Mouse (Mus musculus) heart, embryonic 11.5 days (tissue): ENCODE data around the gene Sys1. TPM values are rescaled to one million over a fixed set of nuclear protein-coding genes. Genes with fewer than 3 reads are reported as not detected.

ENCODE experiments used
- ATAC-seq: fragments of 200-750 bp; cut with Nextera tagmentation; replicated peaks from 2 replicates; pipeline ENCODE4 v1.8.0; 2017; ENCODE audit warnings: moderate library complexity; ENCODE audit not compliant: insufficient number of reproducible peaks, low FRiP score, low TSS enrichment
- H3K27ac ChIP-seq: fragments of 300-500 bp; sonication (generic); 2 replicates; pipeline ENCODE4 v1.5.1; 2014; ENCODE audit warnings: mild to moderate bottlenecking, low read depth, low read length
- H3K27me3 ChIP-seq: fragments of 300-500 bp; sonication (generic); 2 replicates; pipeline ENCODE4 v1.6.1; 2014; ENCODE audit warnings: mild to moderate bottlenecking, low read length, mixed read lengths; ENCODE audit not compliant: control insufficient read depth, insufficient read depth
- H3K36me3 ChIP-seq: fragments of 300-500 bp; sonication (generic); 2 replicates; pipeline ENCODE4 v1.6.1; 2014; ENCODE audit warnings: mild to moderate bottlenecking, low read length, moderate library complexity, mixed read lengths; ENCODE audit not compliant: control insufficient read depth, insufficient read depth
- H3K4me1 ChIP-seq: fragments of 300-500 bp; sonication (generic); 2 replicates; pipeline ENCODE4 v1.6.1; 2014; ENCODE audit warnings: low read length; ENCODE audit not compliant: control insufficient read depth, insufficient read depth
- H3K4me2 ChIP-seq: fragments of 300-500 bp; sonication (generic); 2 replicates; pipeline ENCODE4 v1.6.1; 2014; ENCODE audit warnings: mild to moderate bottlenecking, moderate library complexity
- H3K4me3 ChIP-seq: fragments of 300-500 bp; sonication (generic); 2 replicates; pipeline ENCODE4 v1.5.1; 2014; ENCODE audit warnings: low read depth, low read length
- H3K9ac ChIP-seq: fragments of 300-500 bp; sonication (generic); 2 replicates; pipeline ENCODE4 v1.6.1; 2014; ENCODE audit warnings: mild to moderate bottlenecking, low read depth, low read length, moderate library complexity
- H3K9me3 ChIP-seq: fragments of 300-500 bp; sonication (generic); replicated peaks from 2 replicates; pipeline ENCODE4 v1.6.1; 2016; ENCODE audit warnings: low read length; ENCODE audit not compliant: control insufficient read depth
- WGBS: fragments of 180-500 bp; shearing (Covaris S2); extraction: QIAGEN DNeasy Blood & Tissue Kit; methylation state at CpG from one replicate; pipeline ENCODE4 v1.1.7; 2014; ENCODE audit not compliant: insufficient replicate concordance; 5-methylcytosine and 5-hydroxymethylcytosine counted together
- polyA plus RNA-seq: library from polyadenylated mRNA; unstranded; fragments of >200 nt; fragmentation: Nextera tagmentation; extraction: Ambion mirVana; gene quantifications from 2 replicates; pipeline ENCODE4 v1.2.1, GENCODE M21; 2014

The Sys1 gene
- polyA plus RNA-seq, 1 experiment from 2014 or later: 37.0 TPM

DNA sequence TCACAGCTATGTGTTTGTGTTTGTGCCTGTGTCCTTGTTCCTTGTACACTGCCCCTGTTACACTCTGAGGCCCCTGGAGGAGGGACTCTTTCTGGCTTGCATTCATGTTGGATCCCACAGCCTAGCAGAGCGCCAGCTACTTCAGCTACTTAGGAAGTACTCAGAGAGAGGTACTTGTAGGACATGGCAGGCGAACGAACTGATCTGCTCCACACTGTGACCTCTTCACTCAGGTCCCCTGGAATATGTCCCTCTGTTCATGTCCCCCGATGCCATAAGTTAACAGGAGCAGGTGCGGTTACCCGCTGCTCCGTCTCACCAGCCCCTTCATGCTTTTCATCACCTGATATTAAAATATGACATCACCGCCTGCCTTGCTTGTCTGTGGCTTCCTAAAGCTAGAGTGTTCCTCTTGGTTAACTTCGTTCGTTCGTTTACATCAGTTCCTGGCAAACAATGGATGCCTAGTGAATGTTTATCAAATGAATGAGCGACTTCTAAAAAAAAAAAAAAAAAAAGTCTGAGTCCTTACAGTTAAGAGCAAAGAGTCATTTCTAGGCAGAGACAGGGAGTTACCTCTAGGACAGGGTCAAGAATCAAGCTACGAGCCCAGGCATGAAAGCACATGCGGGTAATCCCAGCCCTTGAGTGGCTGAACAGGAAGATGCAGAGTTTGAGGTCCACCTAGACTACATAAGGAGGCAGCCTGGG is 3.6 kb upstream of the Sys1 start:
- 46% methylated on average over 14 of the region's 14 CpGs for WGBS
- ATAC-seq: no peak
- no peak overlapping the region for H3K9ac ChIP-seq
- 0 out of 2 replicates have a peak overlapping the region, but pooled peaks have one; percentile 24 for H3K27ac ChIP-seq
- no peaks in the 10 kb centered on the region for H3K9me3 ChIP-seq
- no peak overlapping the region for H3K4me3 ChIP-seq
- H3K36me3 ChIP-seq: no peaks in the 10 kb centered on the region
- H3K4me1 ChIP-seq: peaks cover 27% of the 10 kb centered on the region
- no peak overlapping the region for H3K4me2 ChIP-seq
- no peaks in the 10 kb centered on the region for H3K27me3 ChIP-seq

DNA sequence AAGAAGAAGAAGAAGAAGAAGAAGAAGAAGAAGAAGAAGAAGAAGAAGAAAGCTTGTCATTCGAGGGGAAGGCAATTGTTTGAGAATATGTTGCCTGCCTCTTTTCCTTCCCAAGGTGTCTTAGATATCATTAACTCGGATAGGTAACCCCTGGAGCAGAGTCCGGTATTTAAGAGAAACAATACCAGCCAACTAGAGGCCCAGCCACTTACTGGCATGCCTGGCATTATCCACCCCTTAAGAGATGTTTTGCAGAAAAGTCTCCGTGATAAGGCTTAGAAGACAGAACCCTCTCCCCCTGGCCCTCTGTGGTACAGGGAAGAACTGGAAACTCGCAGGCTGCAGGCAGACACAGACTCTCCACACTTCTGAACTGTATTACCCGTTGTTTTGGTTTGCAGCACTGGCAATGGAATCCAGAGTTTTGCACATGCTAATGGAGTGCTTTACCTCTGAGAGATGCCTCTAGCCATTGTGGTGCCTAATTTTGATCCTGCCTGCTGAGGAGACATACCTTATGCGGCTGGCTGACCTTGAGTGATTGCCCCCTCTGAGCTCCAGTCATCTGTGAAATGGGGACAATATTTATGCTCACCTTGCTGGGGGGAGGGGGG is 2.8 kb upstream of the Sys1 start:
- Histone ChIP-seq H3K4me1 (peaks cover 24% of the 10 kb centered on the region), H3K27ac (no peak overlapping the region), H3K36me3 (no peaks in the 10 kb centered on the region), H3K9ac (no peak overlapping the region), H3K9me3 (no peaks in the 10 kb centered on the region), H3K4me3 (no peak overlapping the region), H3K27me3 (no peaks in the 10 kb centered on the region), H3K4me2 (no peak overlapping the region)
- WGBS: 59% methylated on average over 7 of the region's 7 CpGs
- ATAC-seq: no peak

DNA sequence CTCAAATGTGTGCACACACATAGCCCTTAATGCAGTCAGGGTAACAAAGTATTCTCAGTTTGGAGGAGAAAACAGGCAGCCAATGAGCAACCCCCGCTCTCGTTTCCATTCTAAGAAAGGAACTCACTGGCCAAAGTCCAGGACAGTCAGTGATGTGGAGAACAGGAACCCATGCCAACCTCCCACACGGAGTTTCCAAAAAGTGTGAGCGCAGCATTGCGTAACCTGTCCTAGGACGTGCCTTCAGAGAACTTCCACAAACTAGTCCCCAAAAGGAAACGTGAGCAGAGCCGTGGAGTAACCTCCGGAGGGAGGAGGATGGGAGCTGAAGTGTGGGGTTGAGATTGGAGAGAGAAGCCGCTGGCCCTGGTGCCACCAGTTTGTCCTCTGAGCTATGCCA is 1.9 kb upstream of the Sys1 start:
- Histone ChIP-seq H3K27ac (no peak overlapping the region), H3K4me2 (no peak overlapping the region), H3K4me1 (peaks cover 21% of the 10 kb centered on the region)

DNA sequence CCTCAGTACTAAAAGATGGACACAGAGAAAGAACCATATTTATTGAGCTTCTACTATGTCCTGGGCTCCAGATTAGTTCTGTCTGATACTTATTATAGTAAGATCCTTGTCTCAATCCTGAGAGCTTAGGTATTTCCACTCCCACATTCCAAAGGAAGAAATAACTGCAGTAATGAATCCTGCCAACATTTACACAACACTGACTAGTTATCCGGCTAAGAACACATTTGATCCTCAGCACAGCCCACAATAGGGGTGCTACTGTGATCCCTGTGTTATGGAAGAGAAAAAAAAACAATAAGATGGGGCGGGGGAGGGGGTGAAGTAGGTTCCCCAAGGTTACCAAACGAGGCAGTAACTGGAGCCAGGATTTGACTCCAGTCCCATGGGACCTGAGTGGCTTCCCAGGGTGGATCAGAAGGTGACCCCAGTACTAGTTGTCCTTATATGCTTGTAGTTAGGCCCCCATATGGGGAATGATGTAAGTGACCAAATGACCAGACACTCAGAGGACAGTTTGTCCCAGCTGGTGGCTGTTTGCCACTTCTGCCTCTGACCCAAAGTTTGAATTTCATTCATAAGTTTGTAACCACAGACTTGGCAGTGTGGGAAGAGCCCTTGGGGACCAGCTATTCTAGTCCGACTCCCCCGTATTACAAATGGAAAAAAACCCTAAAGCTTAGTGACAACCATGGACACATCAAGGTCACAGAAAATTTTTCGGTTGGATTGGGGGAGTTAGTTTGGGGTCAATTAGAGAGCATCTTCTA is 1.2 kb upstream of the Sys1 start:
- Histone ChIP-seq H3K4me2 (no peak overlapping the region), H3K27me3 (no peaks in the 10 kb centered on the region), H3K9ac (no peak overlapping the region), H3K4me1 (peaks cover 21% of the 10 kb centered on the region), H3K27ac (no peak overlapping the region), H3K4me3 (no peak overlapping the region), H3K9me3 (no peaks in the 10 kb centered on the region), H3K36me3 (no peaks in the 10 kb centered on the region)
- ATAC-seq: no peak
- WGBS: 65% methylated on average over 6 of the region's 6 CpGs

More for the DNA sequence above, 1.9 kb upstream of the Sys1 start:
- H3K27me3 ChIP-seq: no peaks in the 10 kb centered on the region
- WGBS: 64% methylated on average over 10 of the region's 10 CpGs
- ATAC-seq: no peak
- no peaks in the 10 kb centered on the region for H3K36me3 ChIP-seq
- no peak overlapping the region for H3K4me3 ChIP-seq
- H3K9ac ChIP-seq: no peak overlapping the region
- H3K9me3 ChIP-seq: no peaks in the 10 kb centered on the region

DNA sequence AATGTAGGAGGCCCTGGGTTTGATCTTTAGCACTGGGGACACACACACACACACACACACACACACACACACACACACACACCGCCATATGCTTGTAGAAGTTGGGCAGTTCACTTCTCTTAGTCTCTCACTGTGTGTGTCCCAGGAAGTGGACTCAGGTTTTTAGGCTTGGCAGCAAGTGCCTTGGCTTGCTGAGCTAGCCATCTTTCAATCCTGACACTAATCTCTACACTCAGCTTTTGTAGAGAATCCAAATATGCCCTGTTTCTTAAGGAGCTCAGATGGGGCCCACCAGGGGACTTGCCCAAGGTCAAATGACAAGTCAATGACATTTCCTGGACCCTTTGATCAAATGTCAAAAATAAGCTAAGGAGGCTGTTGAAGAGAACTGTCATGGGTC is 351 bp upstream of the Sys1 start:
- peak overlapping the region; percentile 52; the same call in 1 of the 2 replicates for H3K4me2 ChIP-seq
- no peak overlapping the region for H3K27ac ChIP-seq
- WGBS: 80% methylated on average over 1 of the region's 1 CpGs
- H3K27me3 ChIP-seq: no peaks in the 10 kb centered on the region
- no peak for ATAC-seq
- no peak overlapping the region for H3K9ac ChIP-seq
- H3K4me1 ChIP-seq: peaks cover 21% of the 10 kb centered on the region
- no peaks in the 10 kb centered on the region for H3K36me3 ChIP-seq
- H3K4me3 ChIP-seq: no peak overlapping the region
- no peaks in the 10 kb centered on the region for H3K9me3 ChIP-seq

DNA sequence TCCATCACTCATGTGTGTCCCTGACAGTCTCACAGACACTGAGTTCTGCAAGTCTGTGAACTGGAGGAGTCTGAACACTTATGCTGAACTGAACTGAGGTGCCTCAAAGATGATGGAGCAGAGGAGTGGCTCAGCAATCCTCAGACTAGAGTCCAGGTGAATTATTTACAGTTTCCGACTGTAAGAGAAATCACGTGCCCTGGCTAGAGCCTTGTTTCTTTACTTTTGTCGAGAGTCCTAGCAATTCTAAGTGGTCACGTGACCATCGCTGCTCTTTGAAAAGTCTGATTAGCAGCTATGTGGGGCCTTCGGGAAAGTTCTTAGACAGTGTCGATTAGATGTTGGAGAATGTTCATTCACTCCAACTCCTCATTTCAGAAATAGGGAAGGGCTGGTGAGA is 1.2 kb downstream of the Sys1 start:
- ATAC-seq: no peak
- 59% methylated on average over 7 of the region's 7 CpGs for WGBS
- Histone ChIP-seq H3K4me1 (peaks cover 22% of the 10 kb centered on the region), H3K9ac (no peak overlapping the region), H3K4me3 (no peak overlapping the region), H3K9me3 (no peaks in the 10 kb centered on the region), H3K36me3 (no peaks in the 10 kb centered on the region), H3K27me3 (no peaks in the 10 kb centered on the region), H3K4me2 (no peak overlapping the region), H3K27ac (no peak overlapping the region)

DNA sequence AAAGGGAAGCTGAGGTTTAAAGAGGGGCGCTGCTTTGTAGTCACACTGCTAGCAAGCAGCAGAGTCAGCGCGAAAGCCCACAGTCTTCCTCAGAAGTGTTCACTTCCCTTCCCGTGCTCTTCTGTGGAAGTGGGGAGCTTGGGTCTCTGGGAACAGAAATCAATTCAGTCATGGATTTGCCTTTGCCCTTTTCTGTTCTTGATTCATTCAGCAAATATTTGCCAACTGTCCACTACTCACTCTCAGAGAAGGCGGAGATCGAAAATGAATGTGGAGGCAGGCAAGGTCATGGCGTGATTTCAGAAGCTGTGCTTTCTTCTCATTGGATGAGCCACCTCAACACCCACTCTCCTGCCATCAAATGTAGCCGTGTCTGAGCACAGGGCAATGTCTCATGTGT is 1.8 kb downstream of the Sys1 start:
- H3K9ac ChIP-seq: no peak overlapping the region
- H3K4me1 ChIP-seq: peaks cover 21% of the 10 kb centered on the region
- no peak overlapping the region for H3K27ac ChIP-seq
- H3K27me3 ChIP-seq: no peaks in the 10 kb centered on the region
- 82% methylated on average over 8 of the region's 8 CpGs for WGBS
- H3K4me2 ChIP-seq: no peak overlapping the region
- no peak for ATAC-seq
- no peaks in the 10 kb centered on the region for H3K36me3 ChIP-seq
- no peaks in the 10 kb centered on the region for H3K9me3 ChIP-seq
- H3K4me3 ChIP-seq: no peak overlapping the region

DNA sequence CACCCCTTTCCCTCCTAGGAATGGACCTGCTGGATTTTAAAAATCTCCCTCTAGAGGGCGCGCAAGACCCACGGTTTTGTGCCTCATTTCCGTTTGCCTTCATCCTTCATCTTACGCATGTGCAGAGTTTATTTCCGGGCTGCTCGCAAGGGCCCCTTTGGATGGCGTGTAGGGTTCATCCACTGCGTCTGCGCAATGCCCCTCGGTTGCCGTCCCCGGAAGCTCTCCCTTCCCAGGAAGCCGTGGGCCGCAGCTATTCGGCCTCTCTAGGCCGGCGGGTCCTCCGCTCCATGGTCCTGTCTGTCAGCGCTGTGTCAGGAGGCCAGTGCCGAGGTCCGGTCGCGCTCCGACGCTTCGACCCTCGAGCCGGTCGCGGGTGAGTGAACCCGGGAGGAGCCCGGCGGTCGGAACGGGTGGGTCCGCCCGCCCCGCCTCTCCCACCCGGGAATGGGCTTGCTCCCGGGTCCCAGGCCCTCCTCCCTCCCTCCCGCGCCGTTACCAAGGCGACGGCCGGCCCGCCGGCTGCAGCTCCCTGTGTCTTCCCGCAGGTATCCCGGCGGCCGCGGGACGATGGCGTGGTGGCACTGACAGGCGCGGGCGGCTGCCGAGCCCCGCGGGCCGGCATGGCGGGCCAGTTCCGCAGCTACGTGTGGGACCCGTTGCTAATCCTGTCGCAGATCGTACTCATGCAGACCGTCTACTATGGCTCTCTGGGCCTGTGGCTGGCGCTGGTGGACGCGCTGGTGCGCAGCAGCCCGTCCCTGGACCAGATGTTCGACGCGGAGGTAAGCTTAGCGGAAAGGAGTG is 4.2 kb downstream of the Sys1 start, which contains the start of gene Gm20458:
TSS of gene Gm20458 (plus strand) at position 223 of the 807 bp plus-strand sequence.
- peak; percentile 95 for ATAC-seq
- peak within 1 kb of the TSS; percentile 81 for H3K9ac ChIP-seq
- peaks cover 15% of the 10 kb centered on the region for H3K4me1 ChIP-seq
- WGBS: under 1% methylated on average over 72 of the region's 79 CpGs
- H3K36me3 ChIP-seq: peaks cover 4% of the 10 kb centered on the region
- no peaks in the 10 kb centered on the region for H3K9me3 ChIP-seq
- no peaks in the 10 kb centered on the region for H3K27me3 ChIP-seq
- H3K27ac ChIP-seq: peak within 1 kb of the TSS; percentile 83
- peak within 1 kb of the TSS; percentile 89 for H3K4me2 ChIP-seq
- H3K4me3 ChIP-seq: peak within 1 kb of the TSS; percentile 92
